Mouse (Mus musculus) liver, adult 2 months (tissue): ENCODE results near the gene Htr3b. TPM values are rescaled to one million over a fixed set of nuclear protein-coding genes. Genes with fewer than 3 reads are reported as not detected.

Experiments
- DNase-seq: peaks from one replicate; pipeline ENCODE4 v3.0.0-alpha.2; 2011; ENCODE audit warnings: low read depth, low spot score; ENCODE audit errors: extremely low read depth
- H3K27ac ChIP-seq: fragments of 200-500 bp; replicated peaks from 2 replicates; pipeline ENCODE4 v1.5.1; 2012; ENCODE audit warnings: low read depth, mild to moderate bottlenecking, control low read depth, inconsistent platforms, low read length; ENCODE audit not compliant: insufficient read depth
- H3K27me3 ChIP-seq: fragments of 200-500 bp; 2 replicates; pipeline ENCODE4 v1.6.1; 2012; ENCODE audit warnings: mild to moderate bottlenecking, moderate library complexity, low read length, inconsistent platforms; ENCODE audit not compliant: control insufficient read depth, insufficient read depth
- H3K36me3 ChIP-seq: fragments of 200-500 bp; 2 replicates; pipeline ENCODE4 v1.6.1; 2012; ENCODE audit warnings: low read length, inconsistent platforms; ENCODE audit not compliant: control insufficient read depth, insufficient read depth
- H3K4me1 ChIP-seq: fragments of 200-500 bp; 2 replicates; pipeline ENCODE4 v1.6.1; 2011; ENCODE audit warnings: low read length; ENCODE audit not compliant: control insufficient read depth, insufficient read depth
- H3K4me3 ChIP-seq: fragments of 200-500 bp; 2 replicates; pipeline ENCODE4 v1.5.1; 2011; ENCODE audit warnings: low read depth, mild to moderate bottlenecking, control low read depth, low read length, moderate library complexity; ENCODE audit not compliant: insufficient read depth
- H3K79me2 ChIP-seq: fragments of 200-500 bp; 2 replicates; pipeline ENCODE4 v1.6.1; 2012; ENCODE audit warnings: inconsistent platforms, mild to moderate bottlenecking, low read length, moderate library complexity; ENCODE audit not compliant: control insufficient read depth, insufficient read depth
- H3K9ac ChIP-seq: fragments of 200-500 bp; 2 replicates; pipeline ENCODE4 v1.6.1; 2012; ENCODE audit warnings: low read depth, mild to moderate bottlenecking, control low read depth, inconsistent platforms, low read length
- CTCF ChIP-seq: fragments of 200-500 bp; IDR thresholded peaks from 2 replicates; pipeline ENCODE4 v1.5.1; 2011; ENCODE audit warnings: low read depth, low read length, control low read depth
- POLR2A ChIP-seq: fragments of 200-500 bp; IDR thresholded peaks from 2 replicates; pipeline ENCODE4 v1.6.1; 2011; ENCODE audit warnings: low read length, control low read depth; ENCODE audit not compliant: insufficient read depth; ENCODE audit errors: extremely low read depth
- WGBS: fragments of 180-500 bp; shearing (Covaris S2); methylation state at CpG from one replicate; pipeline ENCODE4 v1.1.7; 2018; 5-methylcytosine and 5-hydroxymethylcytosine counted together
- polyA plus RNA-seq: library from polyadenylated mRNA; depleted of rRNA; stranded (reverse); fragments of >200 nt; gene quantifications from 2 replicates; pipeline ENCODE4 v1.2.3, GENCODE M21; 2012
- total RNA-seq: library from RNA; depleted of rRNA; stranded (reverse); fragments of >200 nt; gene quantifications from 2 replicates; pipeline ENCODE4 v1.2.3, GENCODE M21; 2014

Gene Htr3b
- total and polyA plus RNA-seq, 2 experiments: not detected

GRCm38 (mm10) chr9:48980781-48981180 is 16.0 kb upstream of the Htr3b start:
- Histone ChIP-seq H3K4me3 (no peak overlapping the region), H3K4me1 (no peaks in the 10 kb centered on the region), H3K79me2 (no peaks in the 10 kb centered on the region), H3K27ac (no peak overlapping the region), H3K27me3 (no peaks in the 10 kb centered on the region), H3K9ac (no peak overlapping the region), H3K36me3 (no peaks in the 10 kb centered on the region)
- 74% methylated on average over 3 of the region's 3 CpGs for WGBS
- no peak for TF ChIP-seq POLR2A
- no peak for TF ChIP-seq CTCF
- DNase-seq: no peak

GRCm38 (mm10) chr9:48980371-48980770 is 15.6 kb upstream of the Htr3b start:
- H3K79me2 ChIP-seq: no peaks in the 10 kb centered on the region
- H3K36me3 ChIP-seq: no peaks in the 10 kb centered on the region
- H3K4me3 ChIP-seq: no peak overlapping the region
- TF ChIP-seq CTCF: no peak
- TF ChIP-seq POLR2A: no peak
- H3K27me3 ChIP-seq: no peaks in the 10 kb centered on the region
- no peak for DNase-seq
- 74% methylated on average over 5 of the region's 5 CpGs for WGBS
- H3K9ac ChIP-seq: no peak overlapping the region
- H3K4me1 ChIP-seq: no peaks in the 10 kb centered on the region
- no peak overlapping the region for H3K27ac ChIP-seq

- Histone ChIP-seq H3K4me3 (no peak overlapping the region), H3K27ac (no peak overlapping the region), H3K27me3 (no peaks in the 10 kb centered on the region), H3K79me2 (no peaks in the 10 kb centered on the region), H3K4me1 (no peaks in the 10 kb centered on the region), H3K9ac (no peak overlapping the region), H3K36me3 (no peaks in the 10 kb centered on the region)
- 56% methylated on average over 6 of the region's 6 CpGs for WGBS
- TF ChIP-seq POLR2A: no peak
- TF ChIP-seq CTCF: no peak
- DNase-seq: no peak
Measured at GRCm38 (mm10) chr9:48976661-48977355, 12.0 kb upstream of the Htr3b start.

GRCm38 (mm10) chr9:48972494-48972893 is 7.7 kb upstream of the Htr3b start:
- H3K36me3 ChIP-seq: no peaks in the 10 kb centered on the region
- no peak for DNase-seq
- no peaks in the 10 kb centered on the region for H3K79me2 ChIP-seq
- H3K27ac ChIP-seq: no peak overlapping the region
- TF ChIP-seq POLR2A: no peak
- TF ChIP-seq CTCF: peak; percentile 62; the same call in 1 of the 2 replicates
- H3K9ac ChIP-seq: no peak overlapping the region
- H3K4me1 ChIP-seq: no peaks in the 10 kb centered on the region
- WGBS: 32% methylated on average over 3 of the region's 3 CpGs
- H3K27me3 ChIP-seq: no peaks in the 10 kb centered on the region
- no peak overlapping the region for H3K4me3 ChIP-seq

GRCm38 (mm10) chr9:48962131-48962530 is 2.7 kb downstream of the Htr3b start:
- H3K36me3 ChIP-seq: no peaks in the 10 kb centered on the region
- no peaks in the 10 kb centered on the region for H3K4me1 ChIP-seq
- peaks cover 4% of the 10 kb centered on the region; the same call in 1 of the 2 replicates for H3K27me3 ChIP-seq
- DNase-seq: no peak
- WGBS: 36% methylated on average over 7 of the region's 7 CpGs
- H3K9ac ChIP-seq: no peak overlapping the region
- no peak overlapping the region for H3K27ac ChIP-seq
- H3K4me3 ChIP-seq: no peak overlapping the region
- H3K79me2 ChIP-seq: no peaks in the 10 kb centered on the region
- TF ChIP-seq POLR2A (no peak), CTCF (no peak)

GRCm38 (mm10) chr9:48961314-48961713 is 3.5 kb downstream of the Htr3b start:
- Histone ChIP-seq H3K27ac (no peak overlapping the region), H3K27me3 (peaks cover 4% of the 10 kb centered on the region; the same call in 1 of the 2 replicates), H3K79me2 (no peaks in the 10 kb centered on the region), H3K4me1 (no peaks in the 10 kb centered on the region), H3K4me3 (no peak overlapping the region), H3K36me3 (no peaks in the 10 kb centered on the region), H3K9ac (no peak overlapping the region)
- TF ChIP-seq CTCF: no peak
- WGBS: 50% methylated on average over 12 of the region's 12 CpGs
- no peak for DNase-seq
